Comparison of ENCODE assay signal across 23 mouse cellular contexts in genomic region chr1:153051474-153051873, GRCm38 (mm10).
DNase-seq lines count a peak whose midpoint lies in the region; ATAC-seq and TF ChIP-seq lines count a peak whose summit lies in the region.
"Had no signal": no experiment of that assay in that cellular context is flagged by ENCODE, and none has a peak within 500 bp of the region (broad histone marks: within the 10 kb centered on the region; RNA-seq: fewer than 3 reads in every experiment).

No protein-coding gene starts in this region.

- 62% methylated on average over 5 of the region's 5 CpGs for WGBS in liver, adult 2 months
- 62% methylated on average over 5 of the region's 5 CpGs for WGBS in liver, embryonic 12.5 days (ENCODE audit: insufficient replicate concordance)

- no peaks in the 10 kb centered on the region for H3K36me3 ChIP-seq in liver, adult 2 months (ENCODE audit: control insufficient read depth, insufficient read depth, low read length)
- no peaks in the 10 kb centered on the region for H3K36me3 ChIP-seq in liver, embryonic 12.5 days
- H3K36me3 ChIP-seq: embryonic facial prominence, embryonic 12.5 days; embryonic facial prominence, embryonic 15.5 days had no signal

- no peak overlapping the region for H3K27ac ChIP-seq in liver, adult 2 months (replicated peaks; ENCODE audit: insufficient read depth, low read depth, low read length)
- no peak overlapping the region for H3K27ac ChIP-seq in liver, embryonic 12.5 days
- peak overlapping the region; percentile 85 for H3K27ac ChIP-seq in brown adipose tissue, adult 24 weeks (replicated peaks; ENCODE audit: low read depth, low read length)
- H3K27ac ChIP-seq: embryonic facial prominence, embryonic 12.5 days; embryonic facial prominence, embryonic 15.5 days; hindbrain, embryonic 14.5 days; hindbrain, postnatal 0 days had no signal

- DNase-seq in adrenal gland, postnatal 10 days: peak; percentile 31
- DNase-seq in adrenal gland, adult 18-20 months (ENCODE audit: low spot score in 2 of 2): no peak
- peak; percentile 60 for DNase-seq in liver, adult 2 months (ENCODE audit: extremely low read depth, low read depth, low spot score)
- DNase-seq in lung, postnatal 25 days (ENCODE audit: low spot score): peak; percentile 13
- DNase-seq in lung, postnatal 14 days: no peak
- DNase-seq: adrenal gland, postnatal 25 days; cerebellum, adult 11 months; cerebellum, adult 2 months; cerebellum, adult 9-11 months; cerebellum, postnatal 25 days; forebrain, postnatal 0 days; gastrocnemius, adult 2 months; gastrocnemius, postnatal 14 days; heart, adult 11 months had no signal

- no peak overlapping the region for H3K4me3 ChIP-seq in liver, adult 2 months (ENCODE audit: insufficient read depth, low read depth, low read length)
- H3K4me3 ChIP-seq in liver, embryonic 12.5 days: no peak overlapping the region
- H3K4me3 ChIP-seq in brown adipose tissue, adult 24 weeks (ENCODE audit: insufficient read depth, low read depth, low read length): no peak overlapping the region
- H3K4me3 ChIP-seq: embryonic facial prominence, embryonic 12.5 days; embryonic facial prominence, embryonic 15.5 days; gastrocnemius, adult 2 months had no signal

- no peak for TF ChIP-seq POLR2A in liver, adult 2 months (IDR thresholded peaks at IDR 0.05; ENCODE audit: extremely low read depth, insufficient read depth, low read length)

- no peak overlapping the region for H3K9ac ChIP-seq in liver, adult 2 months (ENCODE audit: low read depth, low read length)
- H3K9ac ChIP-seq in liver, embryonic 12.5 days: no peak overlapping the region
- H3K9ac ChIP-seq: embryonic facial prominence, embryonic 12.5 days; embryonic facial prominence, embryonic 15.5 days; forebrain, postnatal 0 days; hindbrain, embryonic 14.5 days had no signal

- TF ChIP-seq CTCF in liver, adult 2 months (IDR thresholded peaks at IDR 0.05; ENCODE audit: low read depth, low read length): no peak

- H3K79me2 ChIP-seq in liver, adult 2 months (ENCODE audit: control insufficient read depth, insufficient read depth, low read length): no peaks in the 10 kb centered on the region

- H3K4me2 ChIP-seq in liver, embryonic 12.5 days: no peak overlapping the region
- H3K4me2 ChIP-seq: embryonic facial prominence, embryonic 12.5 days; embryonic facial prominence, embryonic 15.5 days; heart, embryonic 11.5 days; hindbrain, embryonic 14.5 days had no signal

- no peaks in the 10 kb centered on the region for H3K27me3 ChIP-seq in liver, adult 2 months (ENCODE audit: control insufficient read depth, insufficient read depth, low read length)
- peaks cover 5% of the 10 kb centered on the region; the same call in 1 of the 2 replicates for H3K27me3 ChIP-seq in liver, embryonic 12.5 days (replicated peaks)
- H3K27me3 ChIP-seq: embryonic facial prominence, embryonic 12.5 days had no signal

- ATAC-seq in liver, embryonic 12.5 days: no peak
- ATAC-seq: activated CD4-positive, CD25-positive, alpha-beta regulatory T cell, adult 4 months; forebrain, embryonic 14.5 days; forebrain, postnatal 0 days; hindbrain, postnatal 0 days had no signal

- no peaks in the 10 kb centered on the region for H3K9me3 ChIP-seq in liver, embryonic 12.5 days (replicated peaks)
- H3K9me3 ChIP-seq: embryonic facial prominence, embryonic 12.5 days; embryonic facial prominence, embryonic 15.5 days had no signal

- H3K4me1 ChIP-seq in liver, adult 2 months (ENCODE audit: control insufficient read depth, insufficient read depth, low read length): no peaks in the 10 kb centered on the region; the same call in 1 of the 2 replicates
- H3K4me1 ChIP-seq in liver, embryonic 12.5 days: peaks cover 2% of the 10 kb centered on the region; the same call in 1 of the 2 replicates
- H3K4me1 ChIP-seq in brown adipose tissue, adult 24 weeks (ENCODE audit: control insufficient read depth, insufficient read depth, insufficient read length, low read length): peaks cover 10% of the 10 kb centered on the region

Comparison
In these comparisons a context has a peak if more than half of its experiments do, and no peak if none do; other contexts are left out.
1. DNase-seq: peak in adrenal gland, postnatal 10 days (single experiment), liver, adult 2 months (single experiment) and lung, postnatal 25 days (single experiment); none in adrenal gland, adult 18-20 months (0 of 2) and lung, postnatal 14 days (single experiment).